In the genomic region with DNA sequence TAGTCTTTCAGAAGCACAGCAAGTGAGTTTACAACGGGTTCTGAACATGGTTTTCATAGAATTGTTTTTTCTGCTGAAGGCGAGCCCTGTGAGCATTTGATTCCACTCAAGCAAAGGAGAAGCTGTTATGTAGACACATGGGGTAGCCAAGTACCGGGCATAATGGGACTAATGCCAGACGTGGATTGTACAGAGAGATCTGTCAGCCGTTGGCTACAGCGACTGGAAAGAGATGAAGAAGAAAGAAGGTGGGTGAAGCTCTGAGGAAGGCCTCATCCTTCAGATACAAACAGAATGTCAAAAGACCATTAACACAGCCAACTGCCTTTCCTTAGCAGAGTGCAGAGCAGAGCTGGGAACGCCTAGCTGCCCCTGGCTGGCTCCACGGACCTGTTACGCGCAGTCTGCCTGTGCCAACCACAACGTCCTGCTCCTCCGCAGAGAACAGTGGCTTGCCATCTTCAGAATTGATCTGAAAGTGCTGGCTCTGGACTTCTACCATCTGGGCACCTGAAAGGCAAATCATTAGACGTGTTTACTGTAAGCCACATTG, we compare ENCODE assay signal across 15 mouse cellular contexts. TPM values are rescaled to one million over a fixed set of nuclear protein-coding genes. Genes with fewer than 3 reads are reported as not detected.
A peak's percentile ranks its signal among the peaks of the same experiment; 100 is the strongest.
DNase-seq lines count a peak whose midpoint lies in the region; ATAC-seq lines count a peak whose summit lies in the region.
"Had no signal": no experiment of that assay in that cellular context is flagged by ENCODE, and none has a peak within 500 bp of the region (broad histone marks: within the 10 kb centered on the region; RNA-seq: fewer than 3 reads in every experiment).

No protein-coding gene starts in this region.

- no peaks in the 10 kb centered on the region for H3K27me3 ChIP-seq in heart, embryonic 12.5 days (replicated peaks)
- H3K27me3 ChIP-seq: hindbrain, embryonic 12.5 days; liver, embryonic 13.5 days had no signal

- H3K36me3 ChIP-seq in heart, embryonic 12.5 days: no peaks in the 10 kb centered on the region
- H3K36me3 ChIP-seq: hindbrain, embryonic 12.5 days; liver, embryonic 13.5 days; midbrain, embryonic 10.5 days had no signal

- peak; percentile 67 for DNase-seq in heart, adult 11 months
- DNase-seq in urinary bladder, postnatal 14 days (ENCODE audit: low spot score): peak; percentile 28
- no peak for DNase-seq in urinary bladder, adult 2 months (ENCODE audit: low spot score)
- peak; percentile 44 to 60 for DNase-seq in cerebellum, postnatal 36 days
- DNase-seq in yolk sac, embryonic 10.5 days (ENCODE audit: low spot score): no peak
- DNase-seq in urinary bladder, adult 18-20 months (ENCODE audit: low spot score in 2 of 2): no peak
- DNase-seq: gastrocnemius, postnatal 36 days; kidney, adult 18-20 months; kidney, postnatal 36 days; liver, embryonic 13.5 days; lung, postnatal 14 days; right cerebral cortex, postnatal 4 days had no signal

- 82% methylated on average over 13 of the region's 13 CpGs for WGBS in heart, embryonic 12.5 days

- H3K9ac ChIP-seq in heart, embryonic 12.5 days: no peak overlapping the region
- H3K9ac ChIP-seq: hindbrain, embryonic 12.5 days; liver, embryonic 13.5 days had no signal

- peaks cover 14% of the 10 kb centered on the region for H3K4me1 ChIP-seq in heart, embryonic 12.5 days (replicated peaks)
- H3K4me1 ChIP-seq: hindbrain, embryonic 12.5 days; midbrain, embryonic 10.5 days had no signal

- H3K4me2 ChIP-seq in heart, embryonic 12.5 days: no peak overlapping the region
- H3K4me2 ChIP-seq: hindbrain, embryonic 12.5 days; liver, embryonic 13.5 days had no signal

- H3K27ac ChIP-seq in heart, embryonic 12.5 days (ENCODE audit: poor library complexity, severe bottlenecking): no peak overlapping the region
- H3K27ac ChIP-seq: hindbrain, embryonic 12.5 days; liver, embryonic 13.5 days; midbrain, embryonic 10.5 days had no signal

- no peaks in the 10 kb centered on the region; the same call in 1 of the 2 replicates for H3K9me3 ChIP-seq in heart, embryonic 12.5 days (replicated peaks)
- H3K9me3 ChIP-seq: hindbrain, embryonic 12.5 days; liver, embryonic 13.5 days; midbrain, embryonic 10.5 days had no signal

- no peak overlapping the region for H3K4me3 ChIP-seq in heart, embryonic 12.5 days
- H3K4me3 ChIP-seq: hindbrain, embryonic 12.5 days; liver, embryonic 13.5 days; midbrain, embryonic 10.5 days had no signal

- no peak for ATAC-seq in heart, embryonic 12.5 days (ENCODE audit: insufficient number of reproducible peaks, low FRiP score)

RNA-seq across cellular contexts. Expression of a gene that starts 26.2 kb away (rescaled TPM):
- 6.6 and 6.7 TPM in 2 replicates for polyA plus RNA-seq in heart, embryonic 12.5 days (2016; fragmentation: Nextera tagmentation; extraction: Ambion mirVana)
- 3.7 and 5.2 TPM in 2 replicates for polyA plus RNA-seq in urinary bladder, adult 2 months (2012; rRNA removed)
- polyA plus RNA-seq: midbrain, embryonic 10.5 days had no signal

Comparison
In these comparisons a context has a peak if more than half of its experiments do, and no peak if none do; other contexts are left out.
1. DNase-seq: peak in heart, adult 11 months (single experiment), urinary bladder, postnatal 14 days (single experiment) and cerebellum, postnatal 36 days (2 of 2); none in urinary bladder, adult 2 months (single experiment), yolk sac, embryonic 10.5 days (single experiment) and urinary bladder, adult 18-20 months (0 of 2).